Mouse (Mus musculus): ENCODE results near the gene Serinc2. TPM values are rescaled to one million over a fixed set of nuclear protein-coding genes. Genes with fewer than 3 reads are reported as not detected.

Gene Serinc2
- polyA plus RNA-seq, 1 experiment = 54.8 TPM

- Histone ChIP-seq H3K4me1 (ENCODE audit: control insufficient read depth, insufficient read depth, low read length) (peaks cover 16% of the 10 kb centered on the region), H3K4me3 (ENCODE audit: insufficient read depth, low read depth, low read length) (no peak overlapping the region), H3K36me3 (ENCODE audit: control insufficient read depth, insufficient read depth, low read length) (no peaks in the 10 kb centered on the region), H3K27ac (ENCODE audit: insufficient read depth, low read depth, low read length) (no peak overlapping the region), H3K27me3 (replicated peaks; ENCODE audit: control insufficient read depth, insufficient read depth, low read length) (no peaks in the 10 kb centered on the region)
- WGBS = 94% methylated on average over 7 of the region's 7 CpGs
- no peak for DNase-seq
- TF ChIP-seq CTCF (conservative IDR thresholded peaks at IDR 0.05; ENCODE audit: insufficient read depth, insufficient read length, low read depth, low read length) = no peak
- TF ChIP-seq POLR2A (IDR thresholded peaks at IDR 0.05; ENCODE audit: low read depth, low read length) = no peak
Measured at GRCm38 (mm10) chr4:130319564-130319963, 40.6 kb upstream of the Serinc2 start.

- WGBS = 61% methylated on average over 3 of the region's 3 CpGs
Measured at GRCm38 (mm10) chr4:130318122-130318521, 39.1 kb upstream of the Serinc2 start.

DNA sequence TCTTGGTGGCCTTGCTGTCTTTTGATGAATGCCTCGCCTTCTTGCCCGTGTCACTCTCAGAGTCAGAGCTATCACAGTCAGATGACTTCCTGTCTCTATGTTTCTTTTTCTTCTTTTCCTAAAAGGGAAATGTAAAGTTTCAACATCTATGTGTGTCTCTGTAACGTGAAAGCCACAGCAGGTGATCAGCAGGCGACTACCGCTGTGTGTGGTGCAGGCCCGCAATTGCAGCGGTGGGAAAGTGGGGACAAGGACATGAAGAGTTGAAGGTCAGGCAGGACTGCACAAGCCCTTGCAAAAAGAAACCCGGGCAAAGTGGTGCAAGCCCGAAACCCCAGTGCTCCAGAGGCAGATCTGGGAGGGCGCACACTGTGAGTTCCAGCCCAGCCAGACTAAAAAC, 37.7 kb upstream of the Serinc2 start:
- peaks cover 16% of the 10 kb centered on the region for H3K4me1 ChIP-seq (ENCODE audit: control insufficient read depth, insufficient read depth, low read length)
- DNase-seq = no peak
- H3K27ac ChIP-seq (ENCODE audit: insufficient read depth, low read depth, low read length) = 0 out of 2 replicates have a peak overlapping the region, but pooled peaks have one; percentile 13
- WGBS = 73% methylated on average over 10 of the region's 10 CpGs
- H3K36me3 ChIP-seq (ENCODE audit: control insufficient read depth, insufficient read depth, low read length) = no peaks in the 10 kb centered on the region
- H3K4me3 ChIP-seq (ENCODE audit: insufficient read depth, low read depth, low read length) = no peak overlapping the region
- no peaks in the 10 kb centered on the region for H3K27me3 ChIP-seq (replicated peaks; ENCODE audit: control insufficient read depth, insufficient read depth, low read length)
- TF ChIP-seq CTCF (conservative IDR thresholded peaks at IDR 0.05; ENCODE audit: insufficient read depth, insufficient read length, low read depth, low read length) (no peak; the same call in 1 of the 2 replicates), POLR2A (IDR thresholded peaks at IDR 0.05; ENCODE audit: low read depth, low read length) (no peak)

More at GRCm38 (mm10) chr4:130318122-130318521, 39.1 kb upstream of the Serinc2 start:
- peak; percentile 50 for DNase-seq
- Histone ChIP-seq H3K36me3 (ENCODE audit: control insufficient read depth, insufficient read depth, low read length) (no peaks in the 10 kb centered on the region), H3K27ac (ENCODE audit: insufficient read depth, low read depth, low read length) (no peak overlapping the region), H3K4me3 (ENCODE audit: insufficient read depth, low read depth, low read length) (no peak overlapping the region), H3K27me3 (replicated peaks; ENCODE audit: control insufficient read depth, insufficient read depth, low read length) (no peaks in the 10 kb centered on the region), H3K4me1 (ENCODE audit: control insufficient read depth, insufficient read depth, low read length) (peaks cover 16% of the 10 kb centered on the region)
- TF ChIP-seq CTCF (conservative IDR thresholded peaks at IDR 0.05; ENCODE audit: insufficient read depth, insufficient read length, low read depth, low read length) = no peak
- TF ChIP-seq POLR2A (IDR thresholded peaks at IDR 0.05; ENCODE audit: low read depth, low read length) = no peak

DNA sequence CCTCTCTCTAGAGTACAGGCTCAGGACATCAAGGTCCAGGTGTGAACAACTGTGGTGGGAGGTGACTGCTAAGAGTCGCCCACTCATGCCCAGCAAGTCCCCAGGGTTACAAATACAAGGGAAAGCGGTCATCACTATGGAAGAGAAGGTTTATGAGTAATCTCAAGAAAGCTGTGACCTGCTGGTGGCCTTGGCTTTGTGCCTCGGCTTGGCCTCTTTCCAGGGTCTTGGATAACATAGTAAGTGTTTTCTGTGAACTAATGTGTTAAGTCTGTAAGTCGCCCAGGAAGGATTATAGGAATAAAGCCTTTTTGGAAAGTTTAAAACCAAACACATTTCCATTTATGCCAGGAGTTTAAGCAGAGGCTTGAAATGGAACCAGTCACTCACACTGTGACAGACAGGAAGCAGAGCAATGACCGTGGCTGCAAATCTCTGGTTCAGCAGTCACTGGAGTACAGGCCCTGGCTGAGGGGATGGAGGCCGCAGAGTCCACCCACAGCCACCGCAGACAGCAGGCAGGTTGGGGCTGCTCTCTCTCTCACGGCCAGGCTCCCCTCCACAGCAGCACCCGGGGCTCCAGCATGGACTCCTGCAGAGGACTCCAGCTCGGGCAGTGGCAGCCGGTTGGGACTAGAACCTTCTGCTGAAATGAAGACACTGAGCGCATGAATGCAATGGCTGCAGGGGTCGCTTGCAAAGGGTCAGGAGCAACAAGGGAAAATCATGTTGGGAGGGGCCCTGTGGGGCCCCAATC, 36.9 kb upstream of the Serinc2 start:
- peaks cover 18% of the 10 kb centered on the region for H3K4me1 ChIP-seq (ENCODE audit: control insufficient read depth, insufficient read depth, low read length)
- 0 out of 2 replicates have a peak overlapping the region, but pooled peaks have one; percentile 11 for H3K27ac ChIP-seq (ENCODE audit: insufficient read depth, low read depth, low read length)
- no peak overlapping the region for H3K4me3 ChIP-seq (ENCODE audit: insufficient read depth, low read depth, low read length)
- H3K27me3 ChIP-seq (replicated peaks; ENCODE audit: control insufficient read depth, insufficient read depth, low read length) = no peaks in the 10 kb centered on the region
- TF ChIP-seq CTCF (conservative IDR thresholded peaks at IDR 0.05; ENCODE audit: insufficient read depth, insufficient read length, low read depth, low read length) = no peak
- no peak for TF ChIP-seq POLR2A (IDR thresholded peaks at IDR 0.05; ENCODE audit: low read depth, low read length)
- no peaks in the 10 kb centered on the region for H3K36me3 ChIP-seq (ENCODE audit: control insufficient read depth, insufficient read depth, low read length)
- WGBS = 30% methylated on average over 13 of the region's 13 CpGs
- peak; percentile 88 for DNase-seq

GRCm38 (mm10) chr4:130313552-130313951, 34.5 kb upstream of the Serinc2 start:
- H3K4me1 ChIP-seq (ENCODE audit: control insufficient read depth, insufficient read depth, low read length) = peaks cover 16% of the 10 kb centered on the region
- no peaks in the 10 kb centered on the region for H3K27me3 ChIP-seq (replicated peaks; ENCODE audit: control insufficient read depth, insufficient read depth, low read length)
- no peaks in the 10 kb centered on the region for H3K36me3 ChIP-seq (ENCODE audit: control insufficient read depth, insufficient read depth, low read length)
- TF ChIP-seq CTCF (conservative IDR thresholded peaks at IDR 0.05; ENCODE audit: insufficient read depth, insufficient read length, low read depth, low read length) (no peak), POLR2A (IDR thresholded peaks at IDR 0.05; ENCODE audit: low read depth, low read length) (no peak)
- WGBS = 81% methylated on average over 4 of the region's 4 CpGs
- H3K27ac ChIP-seq (ENCODE audit: insufficient read depth, low read depth, low read length) = no peak overlapping the region
- H3K4me3 ChIP-seq (ENCODE audit: insufficient read depth, low read depth, low read length) = no peak overlapping the region
- DNase-seq = no peak

- H3K36me3 ChIP-seq (ENCODE audit: control insufficient read depth, insufficient read depth, low read length) = no peaks in the 10 kb centered on the region
- 77% methylated on average over 3 of the region's 3 CpGs for WGBS
- H3K4me1 ChIP-seq (ENCODE audit: control insufficient read depth, insufficient read depth, low read length) = peaks cover 13% of the 10 kb centered on the region
- no peak overlapping the region for H3K27ac ChIP-seq (ENCODE audit: insufficient read depth, low read depth, low read length)
- H3K4me3 ChIP-seq (ENCODE audit: insufficient read depth, low read depth, low read length) = no peak overlapping the region
- TF ChIP-seq POLR2A (IDR thresholded peaks at IDR 0.05; ENCODE audit: low read depth, low read length) (no peak), CTCF (conservative IDR thresholded peaks at IDR 0.05; ENCODE audit: insufficient read depth, insufficient read length, low read depth, low read length) (no peak)
- no peaks in the 10 kb centered on the region for H3K27me3 ChIP-seq (replicated peaks; ENCODE audit: control insufficient read depth, insufficient read depth, low read length)
- DNase-seq = peak; percentile 29
Measured at GRCm38 (mm10) chr4:130312526-130312925, 33.5 kb upstream of the Serinc2 start.

DNA sequence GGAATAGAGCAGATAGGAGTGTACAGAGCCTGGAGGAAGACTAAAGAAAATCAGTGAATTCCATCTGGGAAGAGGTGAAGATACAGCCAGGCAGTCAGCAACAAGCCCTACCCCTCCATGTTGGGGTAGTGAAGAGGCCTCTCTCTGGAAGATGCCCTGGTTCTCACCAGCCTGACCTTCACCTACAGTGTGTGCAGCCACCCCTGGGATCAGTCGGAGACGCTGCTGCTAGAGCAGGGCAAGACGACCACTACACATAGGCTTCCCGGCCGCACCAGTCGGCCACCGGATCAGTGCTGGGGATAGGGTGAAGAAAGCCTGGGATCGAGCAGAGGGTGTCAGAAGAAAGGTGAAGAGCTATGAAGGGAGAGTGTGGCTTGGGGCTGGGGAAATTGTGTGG, 30.2 kb upstream of the Serinc2 start:
- no peak for TF ChIP-seq CTCF (conservative IDR thresholded peaks at IDR 0.05; ENCODE audit: insufficient read depth, insufficient read length, low read depth, low read length)
- TF ChIP-seq POLR2A (IDR thresholded peaks at IDR 0.05; ENCODE audit: low read depth, low read length) = no peak
- Histone ChIP-seq H3K36me3 (ENCODE audit: control insufficient read depth, insufficient read depth, low read length) (no peaks in the 10 kb centered on the region), H3K4me3 (ENCODE audit: insufficient read depth, low read depth, low read length) (peak overlapping the region; percentile 61), H3K27me3 (replicated peaks; ENCODE audit: control insufficient read depth, insufficient read depth, low read length) (no peaks in the 10 kb centered on the region), H3K27ac (ENCODE audit: insufficient read depth, low read depth, low read length) (peak overlapping the region; percentile 92), H3K4me1 (ENCODE audit: control insufficient read depth, insufficient read depth, low read length) (peaks cover 18% of the 10 kb centered on the region; the same call in 1 of the 2 replicates)
- no peak for DNase-seq
- WGBS = 61% methylated on average over 8 of the region's 8 CpGs

Measured in kidney, adult 2 months (tissue).